Mouse (Mus musculus): ENCODE measurements around the gene Prkn.

GRCm38 (mm10) chr17:11719801-11720200, 879.6 kb downstream of the Prkn start:
- TF ChIP-seq POLR2A (IDR thresholded peaks at IDR 0.05; ENCODE audit: extremely low read depth, insufficient read depth, low read length) (no peak), CTCF (IDR thresholded peaks at IDR 0.05; ENCODE audit: extremely low read depth, insufficient read depth, low read length) (no peak)
